Mouse (Mus musculus) kidney, postnatal 0 days (tissue): Measurements from ENCODE around the gene Tnfsf10. TPM values are rescaled to one million over a fixed set of nuclear protein-coding genes. Genes with fewer than 3 reads are reported as not detected.

Source experiments
- ATAC-seq: fragments of 200-750 bp; cut with Nextera tagmentation; replicated peaks from 2 replicates; pipeline ENCODE4 v1.8.0; 2017; ENCODE audit warnings: low read depth, moderate number of reproducible peaks, moderate TSS enrichment, moderate library complexity; ENCODE audit not compliant: low FRiP score
- DNase-seq: peaks from one replicate; pipeline ENCODE4 v3.0.0-alpha.2; 2016; ENCODE audit warnings: low spot score
- H3K27ac ChIP-seq: fragments of 300-500 bp; sonication (generic); 2 replicates; pipeline ENCODE4 v1.5.1; 2014; ENCODE audit warnings: mild to moderate bottlenecking
- H3K27me3 ChIP-seq: fragments of 300-500 bp; sonication (generic); 2 replicates; pipeline ENCODE4 v1.6.1; 2014; ENCODE audit warnings: low read length, mixed read lengths; ENCODE audit not compliant: insufficient read depth
- H3K36me3 ChIP-seq: fragments of 300-500 bp; sonication (generic); 2 replicates; pipeline ENCODE4 v1.6.1; 2014; ENCODE audit warnings: low read length, mixed read lengths; ENCODE audit not compliant: insufficient read depth
- H3K4me1 ChIP-seq: fragments of 300-500 bp; sonication (generic); replicated peaks from 2 replicates; pipeline ENCODE4 v1.6.1; 2014; ENCODE audit warnings: antibody characterized with exemption, low read length, mixed read lengths; ENCODE audit not compliant: insufficient read depth
- H3K4me2 ChIP-seq: fragments of 300-500 bp; sonication (generic); 2 replicates; pipeline ENCODE4 v1.6.1; 2014; ENCODE audit warnings: mild to moderate bottlenecking, low read length, moderate library complexity, mixed read lengths
- H3K4me3 ChIP-seq: fragments of 300-500 bp; sonication (generic); replicated peaks from 2 replicates; pipeline ENCODE4 v1.5.1; 2014; ENCODE audit warnings: low read depth, low read length
- H3K9ac ChIP-seq: fragments of 300-500 bp; sonication (generic); 2 replicates; pipeline ENCODE4 v1.6.1; 2014; ENCODE audit warnings: low read depth, low read length
- H3K9me3 ChIP-seq: fragments of 300-500 bp; sonication (generic); replicated peaks from 2 replicates; pipeline ENCODE4 v1.6.1; 2016; ENCODE audit warnings: low read length, inconsistent platforms, mixed read lengths
- CTCF ChIP-seq: IDR thresholded peaks from 2 replicates; pipeline ENCODE4 v1.5.1; 2016; ENCODE audit warnings: antibody characterized with exemption, low read depth, mild to moderate bottlenecking, moderate library complexity
- whole genome bisulfite sequencing: fragments of 180-500 bp; shearing (Covaris S2); extraction: QIAGEN DNeasy Blood & Tissue Kit; methylation state at CpG from one replicate; pipeline ENCODE4 v1.1.7; 2014; 5-methylcytosine and 5-hydroxymethylcytosine counted together
- polyA plus RNA-seq: library from polyadenylated mRNA; unstranded; fragments of >200 nt; fragmentation: Nextera tagmentation; extraction: Ambion mirVana; gene quantifications from 2 replicates; pipeline ENCODE4 v1.2.1, GENCODE M21; 2015

Gene Tnfsf10
- polyA plus RNA-seq, 1 experiment from 2014 or later = 4.1 TPM

GRCm38 (mm10) chr3:27371725-27372650 lies 55.2 kb downstream of the Tnfsf10 start:
- H3K4me2 ChIP-seq = peak overlapping the region; percentile 41

GRCm38 (mm10) chr3:27374396-27374795 lies 57.6 kb downstream of the Tnfsf10 start:
- H3K27ac ChIP-seq = no peak overlapping the region
- peaks cover 43% of the 10 kb centered on the region for H3K27me3 ChIP-seq

More at GRCm38 (mm10) chr3:27371725-27372650, 55.2 kb downstream of the Tnfsf10 start:
- peak overlapping the region; percentile 18 for H3K4me3 ChIP-seq
- H3K36me3 ChIP-seq = no peaks in the 10 kb centered on the region
- ATAC-seq = no peak
- H3K27me3 ChIP-seq = peaks cover 43% of the 10 kb centered on the region
- WGBS = 2% methylated on average over 77 of the region's 77 CpGs
- DNase-seq = no peak
- H3K9ac ChIP-seq = no peak overlapping the region
- H3K9me3 ChIP-seq = no peaks in the 10 kb centered on the region
- no peak for TF ChIP-seq CTCF
- H3K4me1 ChIP-seq = peaks cover 9% of the 10 kb centered on the region; the same call in 1 of the 2 replicates
- no peak overlapping the region for H3K27ac ChIP-seq

GRCm38 (mm10) chr3:27377935-27378334 lies 61.1 kb downstream of the Tnfsf10 start:
- ATAC-seq (no peak), DNase-seq (no peak)
- peaks cover 11% of the 10 kb centered on the region; the same call in 1 of the 2 replicates for H3K27me3 ChIP-seq
- no peak overlapping the region for H3K4me2 ChIP-seq
- TF ChIP-seq CTCF = no peak
- no peak overlapping the region for H3K4me3 ChIP-seq
- WGBS = 80% methylated on average over 4 of the region's 4 CpGs
- no peak overlapping the region for H3K9ac ChIP-seq
- H3K36me3 ChIP-seq = no peaks in the 10 kb centered on the region
- no peaks in the 10 kb centered on the region for H3K4me1 ChIP-seq
- H3K27ac ChIP-seq = no peak overlapping the region
- H3K9me3 ChIP-seq = no peaks in the 10 kb centered on the region

More at GRCm38 (mm10) chr3:27374396-27374795, 57.6 kb downstream of the Tnfsf10 start:
- no peaks in the 10 kb centered on the region for H3K9me3 ChIP-seq
- no peak for ATAC-seq
- H3K4me2 ChIP-seq = no peak overlapping the region
- no peaks in the 10 kb centered on the region for H3K36me3 ChIP-seq
- TF ChIP-seq CTCF = no peak
- H3K9ac ChIP-seq = no peak overlapping the region
- peaks cover 9% of the 10 kb centered on the region; the same call in 1 of the 2 replicates for H3K4me1 ChIP-seq
- DNase-seq = peak; percentile 38
- no peak overlapping the region for H3K4me3 ChIP-seq
- 24% methylated on average over 9 of the region's 9 CpGs for WGBS

- no peaks in the 10 kb centered on the region for H3K36me3 ChIP-seq
- H3K4me3 ChIP-seq = no peak overlapping the region
- H3K9me3 ChIP-seq = no peaks in the 10 kb centered on the region
- H3K27ac ChIP-seq = no peak overlapping the region
- H3K4me1 ChIP-seq = no peaks in the 10 kb centered on the region
- DNase-seq (no peak), ATAC-seq (no peak)
- 61% methylated on average over 3 of the region's 3 CpGs for WGBS
- no peak overlapping the region for H3K9ac ChIP-seq
- H3K27me3 ChIP-seq = no peaks in the 10 kb centered on the region
- peak; percentile 42; the same call in 1 of the 2 replicates for TF ChIP-seq CTCF
- no peak overlapping the region for H3K4me2 ChIP-seq
Measured at GRCm38 (mm10) chr3:27384836-27385235, 68.0 kb downstream of the Tnfsf10 start.

- no peak for ATAC-seq
- Histone ChIP-seq H3K27me3 (no peaks in the 10 kb centered on the region), H3K36me3 (no peaks in the 10 kb centered on the region)
Measured at GRCm38 (mm10) chr3:27389923-27390322, 73.1 kb downstream of the Tnfsf10 start.

More at GRCm38 (mm10) chr3:27389923-27390322, 73.1 kb downstream of the Tnfsf10 start:
- Histone ChIP-seq H3K4me2 (no peak overlapping the region), H3K4me1 (no peaks in the 10 kb centered on the region), H3K4me3 (no peak overlapping the region), H3K9ac (no peak overlapping the region), H3K27ac (no peak overlapping the region), H3K9me3 (no peaks in the 10 kb centered on the region)
- no peak for DNase-seq
- no peak for TF ChIP-seq CTCF
- 48% methylated on average over 1 of the region's 1 CpGs for WGBS

Other genes with a start within 250 kb of the Tnfsf10 start
- 23.9 and 26.9 TPM in 2 replicates for gene Ect2, start 163.2 kb upstream of the Tnfsf10 start, polyA plus RNA-seq
- 47.7 and 51.2 TPM in 2 replicates for gene Nceh1, start 134.1 kb upstream of the Tnfsf10 start, polyA plus RNA-seq
- gene Ghsr, start 54.3 kb downstream of the Tnfsf10 start, polyA plus RNA-seq = not detected in 2 replicates